Mouse (Mus musculus): ENCODE results near the gene Spock1. TPM values are rescaled to one million over a fixed set of nuclear protein-coding genes. Genes with fewer than 3 reads are reported as not detected.
"Not testable (repeated sequence)": the region's sequence is repeated elsewhere in the genome, so short reads cannot be mapped to it uniquely, and the experiment has no call there.

Spock1 gene
- polyA plus RNA-seq, 1 experiment: 0.03 TPM

DNA sequence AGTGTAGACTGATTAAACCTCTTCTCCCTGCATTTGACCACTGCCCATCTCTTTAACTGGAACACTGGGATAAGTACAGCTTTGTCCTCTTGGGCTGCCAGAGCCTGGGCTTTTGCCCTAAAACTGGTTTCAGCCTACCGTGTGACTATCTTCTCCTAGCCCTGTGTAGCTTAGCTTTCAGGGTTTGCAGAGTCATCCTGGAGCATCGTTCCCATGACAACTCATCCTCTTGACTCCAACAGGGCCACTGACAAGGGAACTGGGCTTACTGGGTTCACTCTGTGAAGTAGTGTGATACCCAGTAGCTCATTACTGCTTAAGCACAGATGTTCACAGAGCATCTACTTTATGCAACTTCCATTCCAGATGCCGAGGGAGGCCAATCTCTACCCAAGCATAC lies 303.7 kb downstream of the Spock1 start:
- H3K4me1 ChIP-seq (ENCODE audit: control insufficient read depth): peaks cover 19% of the 10 kb centered on the region
- no peak for TF ChIP-seq GATA1 (IDR thresholded peaks at IDR 0.05; ENCODE audit: low read length)
- TF ChIP-seq TAL1 (IDR thresholded peaks at IDR 0.05; ENCODE audit: low read length): no peak
- no peaks in the 10 kb centered on the region for H3K36me3 ChIP-seq (ENCODE audit: control insufficient read depth)
- peaks cover 16% of the 10 kb centered on the region for H3K9me3 ChIP-seq (ENCODE audit: control insufficient read depth, low read length)
- H3K4me3 ChIP-seq (replicated peaks): no peak overlapping the region
- peaks cover 17% of the 10 kb centered on the region for H3K27me3 ChIP-seq (ENCODE audit: control insufficient read depth)

DNA sequence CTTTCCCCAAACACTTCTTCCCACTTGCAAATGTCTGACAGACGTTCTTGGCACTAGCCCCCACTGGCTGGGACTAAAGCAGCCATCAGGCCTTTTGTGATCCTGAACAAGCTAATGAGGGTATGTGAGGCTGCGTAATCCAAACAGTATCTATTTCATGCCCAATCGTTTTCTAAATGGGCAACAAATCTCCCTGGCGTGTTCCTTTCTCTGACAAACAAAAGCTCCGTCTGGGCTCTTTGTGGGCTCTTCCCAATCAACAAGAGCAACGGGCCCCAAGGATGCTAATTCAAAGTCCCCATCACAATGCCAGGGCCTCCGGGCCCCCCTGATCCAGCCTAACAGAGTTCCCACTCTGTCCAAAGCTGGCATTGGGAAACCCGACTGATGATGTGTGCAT lies 304.9 kb downstream of the Spock1 start:
- H3K4me1 ChIP-seq (ENCODE audit: control insufficient read depth): peaks cover 19% of the 10 kb centered on the region
- no peak overlapping the region for H3K4me3 ChIP-seq (replicated peaks)
- H3K36me3 ChIP-seq (ENCODE audit: control insufficient read depth): no peaks in the 10 kb centered on the region
- peaks cover 23% of the 10 kb centered on the region for H3K27me3 ChIP-seq (ENCODE audit: control insufficient read depth)
- TF ChIP-seq TAL1 (IDR thresholded peaks at IDR 0.05; ENCODE audit: low read length) (no peak), GATA1 (IDR thresholded peaks at IDR 0.05; ENCODE audit: low read length) (no peak)
- H3K9me3 ChIP-seq (ENCODE audit: control insufficient read depth, low read length): peaks cover 10% of the 10 kb centered on the region

DNA sequence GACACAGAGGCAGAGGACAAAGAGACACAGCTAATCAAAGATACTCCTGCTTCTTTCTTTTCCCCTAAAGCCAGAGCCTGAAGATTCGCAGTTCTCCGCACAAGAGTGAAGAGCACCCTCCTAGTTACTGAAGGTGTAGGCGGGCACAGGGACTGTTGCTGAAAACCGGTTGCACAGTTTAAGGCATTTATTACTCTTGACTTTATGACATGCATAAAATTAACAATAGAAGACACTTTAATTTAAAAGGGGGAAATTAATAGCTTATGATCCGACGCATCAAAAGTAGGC lies 312.4 kb downstream of the Spock1 start:
- Histone ChIP-seq H3K4me1 (ENCODE audit: control insufficient read depth) (peaks cover 5% of the 10 kb centered on the region), H3K9me3 (ENCODE audit: control insufficient read depth, low read length) (peaks cover 14% of the 10 kb centered on the region), H3K4me3 (replicated peaks) (no peak overlapping the region), H3K27me3 (ENCODE audit: control insufficient read depth) (peaks cover 26% of the 10 kb centered on the region), H3K36me3 (ENCODE audit: control insufficient read depth) (no peaks in the 10 kb centered on the region)
- TF ChIP-seq TAL1 (IDR thresholded peaks at IDR 0.05; ENCODE audit: low read length) (no peak), GATA1 (IDR thresholded peaks at IDR 0.05; ENCODE audit: low read length) (no peak)

DNA sequence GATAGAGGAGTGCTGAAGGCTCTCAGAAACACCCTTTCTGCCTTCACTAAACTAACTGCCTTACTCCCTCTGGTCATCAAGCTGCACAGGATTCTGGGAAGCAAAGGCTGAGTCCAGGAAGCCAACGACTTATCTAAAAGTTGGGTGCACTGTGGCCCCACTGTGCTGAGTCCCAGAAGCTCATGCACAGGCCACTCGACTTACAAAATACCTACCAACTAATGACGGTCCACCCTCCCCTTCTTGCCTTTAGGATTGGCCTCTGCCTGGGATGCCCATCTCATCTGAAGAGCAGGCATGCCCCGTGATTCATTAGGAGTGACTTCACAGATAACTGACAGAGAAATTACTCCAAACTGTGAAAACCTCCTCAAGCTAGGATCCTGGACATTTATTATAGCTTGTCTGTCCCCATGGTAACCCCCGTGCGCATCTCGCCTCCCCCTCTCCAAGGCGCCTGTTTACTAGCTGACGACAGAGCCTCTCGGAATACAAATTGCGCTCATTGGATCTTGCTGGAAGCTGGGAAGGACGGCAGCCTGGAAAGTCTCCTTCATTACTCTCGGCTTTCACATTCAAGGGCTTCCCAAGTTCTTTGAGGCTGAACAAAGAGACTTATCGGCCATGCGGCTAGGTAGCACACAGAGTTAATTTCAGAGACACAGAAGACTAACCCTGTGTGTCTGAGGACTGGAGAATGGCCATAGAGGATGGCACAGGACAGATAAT lies 312.9 kb downstream of the Spock1 start:
- no peaks in the 10 kb centered on the region for H3K36me3 ChIP-seq (ENCODE audit: control insufficient read depth)
- peaks cover 22% of the 10 kb centered on the region for H3K27me3 ChIP-seq (ENCODE audit: control insufficient read depth)
- TF ChIP-seq GATA1 (IDR thresholded peaks at IDR 0.05; ENCODE audit: low read length) (no peak), TAL1 (IDR thresholded peaks at IDR 0.05; ENCODE audit: low read length) (no peak)
- H3K4me3 ChIP-seq (replicated peaks): no peak overlapping the region
- H3K4me1 ChIP-seq (ENCODE audit: control insufficient read depth): peaks cover 5% of the 10 kb centered on the region
- H3K9me3 ChIP-seq (ENCODE audit: control insufficient read depth, low read length): peaks cover 18% of the 10 kb centered on the region

DNA sequence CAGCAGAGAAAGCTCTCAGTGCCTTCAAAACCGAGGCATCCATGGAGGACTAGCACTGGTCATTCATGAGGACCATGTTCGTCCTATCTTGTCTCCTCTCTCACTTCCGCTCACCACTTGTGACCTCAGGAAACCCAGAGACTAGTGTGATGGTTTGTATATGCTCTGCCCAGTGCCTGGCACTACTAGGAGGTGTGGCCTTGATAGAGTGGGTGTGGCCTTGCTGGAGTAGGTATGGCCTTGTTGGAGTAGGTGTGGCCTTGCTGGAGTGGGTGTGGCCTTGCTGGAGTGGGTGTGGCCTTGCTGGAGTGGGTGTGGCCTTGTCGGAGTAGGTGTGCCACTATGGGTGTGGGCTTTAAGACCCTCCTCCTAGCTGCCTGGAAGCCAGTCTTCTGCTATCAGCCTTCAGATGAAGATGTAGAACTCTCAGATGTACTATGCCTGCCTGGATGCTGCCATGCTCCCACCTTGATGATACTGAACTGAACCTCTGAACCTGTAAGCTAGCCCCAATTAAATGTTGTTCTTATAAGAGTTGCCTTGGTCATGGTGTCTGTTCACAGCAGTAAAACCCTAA lies 318.7 kb downstream of the Spock1 start:
- not testable (repeated sequence) for H3K4me3 ChIP-seq (replicated peaks); H3K36me3 ChIP-seq (ENCODE audit: control insufficient read depth); H3K27me3 ChIP-seq (ENCODE audit: control insufficient read depth)
- Histone ChIP-seq H3K9me3 (ENCODE audit: control insufficient read depth, low read length) (peaks cover 29% of the 10 kb centered on the region), H3K4me1 (ENCODE audit: control insufficient read depth) (peaks cover 36% of the 10 kb centered on the region)

DNA sequence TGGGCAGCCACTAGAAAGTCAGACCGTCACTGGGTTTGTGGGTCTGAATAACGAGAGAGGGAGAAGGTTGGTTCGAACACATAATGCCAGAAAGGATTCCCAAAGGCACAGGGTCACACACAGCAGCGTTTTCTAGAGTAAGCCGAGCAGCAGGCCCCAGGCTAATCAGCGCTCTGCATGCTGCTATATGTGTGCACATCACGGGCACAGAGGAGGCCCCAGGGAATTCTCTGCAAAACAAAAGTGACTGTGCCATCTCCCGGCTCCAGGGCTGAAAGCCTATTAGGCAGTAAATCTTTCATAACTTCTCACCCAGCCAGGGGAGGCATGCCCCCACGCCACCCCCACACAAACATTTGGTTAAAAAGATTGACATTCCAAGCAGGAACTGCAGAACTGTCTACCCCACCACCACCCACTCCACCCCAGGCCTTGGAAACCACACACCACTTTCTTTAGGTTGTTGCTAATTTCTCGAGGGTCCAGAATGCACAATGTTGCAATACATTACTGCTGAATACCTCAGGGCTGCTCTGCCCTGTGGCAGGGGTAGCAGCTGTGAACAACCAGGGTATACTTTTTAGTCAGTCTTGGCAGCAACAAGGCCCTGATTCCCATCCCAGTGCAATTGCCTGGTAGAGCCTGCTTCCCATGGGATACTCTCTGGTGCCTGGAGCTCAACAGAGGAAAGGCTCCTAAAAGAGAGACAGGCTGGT lies 319.4 kb downstream of the Spock1 start:
- no peaks in the 10 kb centered on the region; the same call in 1 of the 2 replicates for H3K27me3 ChIP-seq (ENCODE audit: control insufficient read depth)
- H3K4me3 ChIP-seq (replicated peaks): no peak overlapping the region
- H3K36me3 ChIP-seq (ENCODE audit: control insufficient read depth): no peaks in the 10 kb centered on the region; the same call in 1 of the 2 replicates
- H3K4me1 ChIP-seq (ENCODE audit: control insufficient read depth): peaks cover 36% of the 10 kb centered on the region
- peaks cover 29% of the 10 kb centered on the region for H3K9me3 ChIP-seq (ENCODE audit: control insufficient read depth, low read length)
- TF ChIP-seq GATA1 (IDR thresholded peaks at IDR 0.05; ENCODE audit: low read length): no peak
- TF ChIP-seq TAL1 (IDR thresholded peaks at IDR 0.05; ENCODE audit: low read length): no peak

GRCm38 (mm10) chr13:57585131-57585530 lies 323.0 kb downstream of the Spock1 start:
- H3K9me3 ChIP-seq (ENCODE audit: control insufficient read depth, low read length): peaks cover 13% of the 10 kb centered on the region
- H3K36me3 ChIP-seq (ENCODE audit: control insufficient read depth): no peaks in the 10 kb centered on the region; the same call in 1 of the 2 replicates
- peaks cover 47% of the 10 kb centered on the region for H3K4me1 ChIP-seq (ENCODE audit: control insufficient read depth)
- peaks cover 2% of the 10 kb centered on the region for H3K27me3 ChIP-seq (ENCODE audit: control insufficient read depth)
- H3K4me3 ChIP-seq (replicated peaks): no peak overlapping the region
- TF ChIP-seq GATA1 (IDR thresholded peaks at IDR 0.05; ENCODE audit: low read length) (no peak), TAL1 (IDR thresholded peaks at IDR 0.05; ENCODE audit: low read length) (no peak)

- Histone ChIP-seq H3K9me3 (ENCODE audit: control insufficient read depth, low read length) (no peaks in the 10 kb centered on the region), H3K4me1 (ENCODE audit: control insufficient read depth) (peaks cover 52% of the 10 kb centered on the region), H3K27me3 (ENCODE audit: control insufficient read depth) (peaks cover 2% of the 10 kb centered on the region), H3K4me3 (replicated peaks) (no peak overlapping the region), H3K36me3 (ENCODE audit: control insufficient read depth) (no peaks in the 10 kb centered on the region)
- TF ChIP-seq GATA1 (IDR thresholded peaks at IDR 0.05; ENCODE audit: low read length) (no peak), TAL1 (IDR thresholded peaks at IDR 0.05; ENCODE audit: low read length) (no peak)
These were observed 325.7 kb downstream of the Spock1 start for GRCm38 (mm10) chr13:57582314-57582976.

Measured in erythroblast, embryonic 14.5 days (primary cell).